Mouse (Mus musculus) NIH3T3 (cell line): Measurements from ENCODE around the gene 4932438A13Rik.

Source experiments
- DNase-seq: peaks from one replicate; pipeline ENCODE4 v3.0.0-alpha.2; 2012; ENCODE audit warnings: low read depth

The 4932438A13Rik gene

DNA sequence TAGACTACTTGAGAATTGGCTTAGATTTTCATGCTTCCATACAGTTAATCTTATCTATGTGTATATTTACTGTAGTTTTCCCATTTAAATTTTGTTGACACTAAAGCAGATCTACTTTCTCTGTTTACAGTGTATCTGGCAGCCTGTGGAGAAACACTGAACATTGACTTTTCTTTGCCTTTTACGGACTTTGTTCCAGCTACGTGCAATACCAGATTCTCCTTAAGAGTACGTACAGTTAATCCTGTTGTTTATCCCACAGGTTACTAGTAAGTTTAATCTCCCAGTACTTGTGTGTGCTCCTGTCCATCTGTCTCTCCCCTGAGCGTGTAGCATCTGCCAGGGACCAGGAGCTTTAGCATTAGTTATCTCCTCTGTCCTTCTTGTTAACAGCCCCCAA lies 55.4 kb downstream of the 4932438A13Rik start:
- DNase-seq, result no peak

DNA sequence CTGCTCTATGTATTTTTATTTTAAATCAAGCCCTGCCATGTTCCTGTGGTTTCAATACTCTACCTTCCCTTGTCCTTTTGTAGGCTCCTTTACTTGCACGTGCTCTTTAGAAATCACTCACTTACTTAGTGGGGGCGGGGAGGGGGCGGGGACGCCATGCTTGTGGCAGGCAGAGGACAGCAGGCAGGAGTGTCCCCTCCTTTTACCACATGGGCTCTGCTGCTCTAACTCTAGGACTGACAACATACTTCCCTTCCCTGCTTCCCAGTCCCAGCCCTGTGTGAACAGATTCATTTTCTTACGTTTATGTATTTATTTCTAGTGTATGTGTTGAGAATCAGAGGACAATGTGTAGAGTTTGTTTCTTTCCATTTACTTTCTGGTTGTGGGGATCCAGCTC lies 78.7 kb downstream of the 4932438A13Rik start:
- no peak for DNase-seq

DNA sequence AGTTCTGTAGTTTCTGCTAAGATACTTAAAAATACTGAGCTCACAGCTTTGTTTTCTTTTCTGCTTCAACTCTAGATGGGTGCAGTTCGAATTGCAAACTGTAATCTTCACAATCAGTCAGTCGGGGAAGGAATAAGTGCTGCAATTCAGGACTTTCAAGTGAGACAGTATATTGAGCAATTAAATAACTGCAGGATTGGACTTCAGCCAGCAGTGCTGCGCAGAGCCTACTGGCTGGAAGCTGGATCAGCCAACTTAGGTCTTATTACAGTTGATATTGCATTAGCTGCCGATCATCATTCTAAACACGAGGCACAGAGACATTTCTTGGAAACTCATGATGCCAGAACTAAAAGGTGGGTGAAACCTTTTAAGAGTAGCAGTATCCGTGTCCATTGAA lies 79.2 kb downstream of the 4932438A13Rik start:
- DNase-seq, result peak; percentile 64

DNA sequence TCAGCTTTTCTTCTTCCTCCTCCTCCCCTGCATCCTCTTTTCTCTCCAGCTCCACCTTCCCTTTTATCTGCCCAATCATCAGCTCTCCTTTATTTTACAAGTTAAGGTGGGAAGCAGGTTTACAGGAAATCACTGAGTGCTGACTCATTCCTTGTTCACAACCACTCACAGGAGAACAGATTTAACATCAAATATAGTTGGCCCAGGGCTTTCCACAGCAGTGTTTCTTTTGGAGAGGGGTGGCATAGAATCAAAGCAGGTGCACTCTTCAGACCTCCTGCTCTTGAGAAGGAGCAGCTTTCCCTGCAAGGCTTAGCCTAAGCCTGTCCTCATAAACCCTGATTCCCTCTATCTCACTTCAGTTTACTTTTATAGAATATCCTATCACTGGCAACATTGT lies 80.8 kb downstream of the 4932438A13Rik start:
- no peak for DNase-seq

DNA sequence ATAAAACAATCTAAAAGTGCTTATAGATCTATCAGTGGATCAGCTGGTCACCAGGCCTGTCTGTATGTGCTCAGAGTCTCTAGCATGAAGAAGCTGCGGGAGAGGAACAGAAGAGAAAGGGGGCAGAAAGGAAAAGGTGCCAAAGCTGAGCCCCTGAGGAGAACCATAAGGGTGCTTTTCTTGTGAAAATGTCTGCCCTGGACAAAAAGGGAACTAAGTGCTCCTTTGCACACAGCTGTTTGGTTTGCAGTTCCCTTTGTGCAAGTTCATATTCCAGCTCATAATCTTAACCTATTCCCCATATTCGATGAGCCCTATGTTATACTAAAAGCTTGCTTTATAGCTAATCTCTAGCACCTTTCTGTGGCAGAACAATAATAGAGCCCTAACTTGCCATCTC lies 175.1 kb downstream of the 4932438A13Rik start:
- no peak for DNase-seq

DNA sequence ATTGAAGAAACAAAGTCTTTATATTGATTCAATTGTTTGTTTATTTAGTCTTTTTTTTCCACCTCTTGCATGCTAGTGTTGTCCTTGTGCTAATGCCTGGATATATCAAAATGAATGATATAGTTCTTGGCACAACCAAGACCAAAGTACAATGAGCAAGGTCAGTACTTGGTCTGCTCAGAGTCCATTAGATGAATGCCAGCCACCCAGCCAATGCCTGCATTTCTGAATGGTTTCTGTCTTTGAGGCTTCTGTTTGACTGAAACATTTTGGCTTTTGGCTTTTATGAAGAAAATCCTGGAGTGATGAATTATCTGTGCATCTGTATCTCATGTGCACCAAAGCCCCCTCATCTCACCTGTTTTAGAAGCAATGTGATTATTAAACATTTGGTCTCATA lies 176.9 kb downstream of the 4932438A13Rik start:
- no peak for DNase-seq

DNA sequence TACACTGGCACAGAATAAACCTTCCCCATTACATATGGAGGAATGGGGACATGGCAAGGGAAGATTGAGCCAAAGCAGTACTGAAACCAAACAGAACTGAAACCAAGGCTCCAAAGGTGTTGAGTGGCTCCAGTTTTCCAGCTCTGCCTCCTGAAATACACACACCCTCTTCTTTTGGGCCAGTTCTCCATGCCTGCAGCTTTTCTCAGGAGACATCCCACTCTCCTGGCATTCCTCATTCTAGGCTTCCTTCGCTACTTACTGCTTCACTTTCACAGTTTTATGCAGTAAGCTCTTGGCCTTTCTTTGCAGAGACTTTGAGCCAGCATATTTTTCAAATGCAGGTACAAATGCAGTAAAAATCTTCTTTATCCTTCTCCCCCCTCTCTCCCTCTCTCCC lies 188.6 kb downstream of the 4932438A13Rik start:
- no peak for DNase-seq

DNA sequence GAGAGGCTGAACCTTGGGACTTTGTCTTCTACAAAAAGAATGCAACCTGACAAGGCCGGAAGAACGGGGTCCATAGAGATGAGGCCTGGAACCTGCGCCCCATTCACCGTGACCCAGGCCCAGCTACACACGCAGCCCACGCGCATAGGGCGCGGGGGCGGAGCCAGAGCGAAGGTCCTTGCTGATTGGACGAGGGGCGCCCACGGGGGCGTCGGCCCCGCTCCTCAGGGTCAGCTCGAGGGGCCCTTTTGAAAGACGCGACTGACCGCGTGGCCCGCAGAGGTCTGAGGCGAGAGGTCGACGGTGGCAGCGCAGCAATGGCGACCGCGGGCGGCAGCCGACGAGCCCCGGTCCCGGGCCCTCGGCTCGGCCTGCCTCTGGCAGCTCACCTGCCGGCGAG lies 200.5 kb downstream of the 4932438A13Rik start, which contains the start of gene Adad1:
Adad1 (plus strand) TSS at position 122 of the 400 bp plus-strand sequence.
- DNase-seq, result no peak

DNA sequence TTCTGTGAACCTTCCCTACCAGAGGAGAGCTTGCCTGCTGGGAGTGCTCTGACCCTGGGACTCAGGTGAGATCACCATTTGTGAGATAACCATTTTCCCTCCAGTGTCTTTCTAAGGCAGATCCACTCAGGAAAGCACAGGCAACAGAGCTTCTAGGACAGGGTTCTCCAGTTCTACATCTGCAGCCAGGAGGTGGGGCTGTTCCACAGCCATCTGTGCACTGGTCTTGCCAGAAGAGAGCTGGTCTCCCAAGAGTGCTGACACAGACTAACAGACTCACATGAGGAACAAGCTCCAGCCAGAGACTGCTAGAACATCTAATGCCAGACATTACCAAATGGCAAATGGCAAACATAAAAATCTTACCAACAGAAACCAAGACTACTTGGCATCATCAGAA lies 210.3 kb downstream of the 4932438A13Rik start:
- DNase-seq, result peak; percentile 37

DNA sequence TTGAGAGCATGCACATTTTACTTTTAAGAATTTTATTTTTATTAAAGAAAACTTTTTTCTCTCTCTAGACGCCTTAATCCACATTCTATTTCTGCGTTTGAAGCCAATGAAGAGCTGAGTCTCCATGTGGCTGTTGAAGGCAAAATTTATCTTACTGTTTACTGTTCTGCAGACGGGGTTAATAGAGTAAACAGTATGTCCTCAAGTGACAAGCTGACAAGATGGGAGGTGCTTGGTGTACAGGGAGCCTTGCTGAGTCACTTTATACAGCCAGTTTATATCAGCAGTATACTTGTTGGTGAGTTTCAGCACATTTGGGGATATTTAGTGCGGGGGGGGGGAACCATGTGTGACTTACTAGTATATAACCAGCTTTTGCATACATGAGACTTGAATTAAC lies 222.0 kb downstream of the 4932438A13Rik start:
- DNase-seq, result no peak

DNA sequence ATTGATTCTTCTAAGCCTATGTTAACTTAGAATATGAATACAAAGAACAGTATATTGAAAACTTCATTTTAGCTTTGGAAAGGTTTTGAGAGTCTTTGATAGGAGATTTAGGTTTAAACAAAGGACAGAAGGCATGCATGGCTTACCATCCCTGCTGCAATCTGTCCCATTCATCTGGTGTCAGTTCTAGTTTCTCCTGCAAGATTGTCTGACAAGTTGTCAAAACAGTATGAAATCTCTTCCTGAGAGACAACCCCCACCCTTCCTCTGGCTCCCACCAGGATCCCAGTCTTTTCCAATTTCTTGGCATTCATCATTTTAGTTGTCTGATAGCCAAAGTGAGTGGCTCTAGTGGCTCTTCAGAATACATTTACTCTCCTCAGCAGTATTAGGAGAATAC lies 227.8 kb downstream of the 4932438A13Rik start:
- DNase-seq, result no peak
